ENCODE assay signal across 8 mouse cellular contexts in the genomic region with DNA sequence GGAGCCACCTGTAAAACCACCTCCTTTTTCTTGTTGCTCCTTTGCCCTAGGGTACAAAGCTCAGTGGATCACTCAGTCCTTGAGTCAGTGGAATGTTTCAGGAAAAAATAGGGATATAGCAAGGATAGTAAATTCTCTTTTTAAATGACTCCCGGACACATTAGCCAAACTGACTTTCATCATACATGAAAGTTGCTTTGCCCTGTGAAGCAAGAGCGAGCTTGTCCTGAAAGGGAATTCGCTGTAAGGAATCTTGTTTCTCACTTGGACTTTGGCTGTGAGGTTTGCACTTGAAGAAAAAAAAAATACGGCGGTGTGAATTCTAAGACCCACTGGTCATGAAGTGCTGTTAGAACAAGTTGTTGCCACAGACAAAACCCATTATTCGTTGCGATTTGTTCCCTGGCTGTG. TPM values are rescaled to one million over a fixed set of nuclear protein-coding genes. Genes with fewer than 3 reads are reported as not detected.
DNase-seq lines count a peak whose midpoint lies in the region; ATAC-seq and TF ChIP-seq lines count a peak whose summit lies in the region.

No protein-coding gene starts in this region.

- TF ChIP-seq EP300 in MEL (IDR thresholded peaks at IDR 0.05; ENCODE audit: low read depth in 1 of 2, low read length in 2 of 2) = no peak

- peak overlapping the region; percentile 97 for H3K9ac ChIP-seq in MEL (ENCODE audit: control insufficient read depth, low read depth, low read length, poor library complexity, severe bottlenecking)
- H3K9ac ChIP-seq in forebrain, embryonic 16.5 days (replicated peaks; ENCODE audit: low read depth, low read length) = peak overlapping the region; percentile 97
- H3K9ac ChIP-seq in kidney, embryonic 14.5 days (ENCODE audit: low read depth, low read length) = peak overlapping the region; percentile 98
- peak overlapping the region; percentile 86 for H3K9ac ChIP-seq in midbrain, embryonic 11.5 days (ENCODE audit: low read length)

- H3K27ac ChIP-seq in MEL (ENCODE audit: control insufficient read depth, low read depth, low read length) = peak overlapping the region; percentile 32
- H3K27ac ChIP-seq in forebrain, embryonic 16.5 days (ENCODE audit: low read length) = no peak overlapping the region
- 0 out of 2 replicates have a peak overlapping the region, but pooled peaks have one; percentile 30 for H3K27ac ChIP-seq in kidney, embryonic 14.5 days (ENCODE audit: low read depth, low read length)
- no peak overlapping the region for H3K27ac ChIP-seq in midbrain, embryonic 11.5 days (ENCODE audit: low read depth, low read length)

- no peak for ATAC-seq in forebrain, embryonic 16.5 days
- ATAC-seq in kidney, embryonic 14.5 days (ENCODE audit: low FRiP score, low TSS enrichment) = no peak
- no peak for ATAC-seq in midbrain, embryonic 11.5 days (ENCODE audit: low FRiP score)

- H3K4me3 ChIP-seq in C2C12 (ENCODE audit: insufficient read depth, poor library complexity, severe bottlenecking) (peak overlapping the region; percentile 89), MEL (ENCODE audit: control insufficient read depth in 1 of 2, insufficient read depth in 1 of 2, low read depth in 2 of 2, low read length in 2 of 2) (peak overlapping the region; percentile 57 to 92)
- H3K4me3 ChIP-seq in forebrain, embryonic 16.5 days (replicated peaks; ENCODE audit: low read length) = peak overlapping the region; percentile 96
- H3K4me3 ChIP-seq in kidney, embryonic 14.5 days (ENCODE audit: low read length) = peak overlapping the region; percentile 95
- H3K4me3 ChIP-seq in midbrain, embryonic 11.5 days (ENCODE audit: low read depth, low read length) = peak overlapping the region; percentile 94

- no peak for TF ChIP-seq RAD21 in MEL (IDR thresholded peaks at IDR 0.05; ENCODE audit: low read depth, low read length)

- H3ac ChIP-seq in C2C12 (ENCODE audit: control insufficient read depth, insufficient read length, low read depth) = peak overlapping the region; percentile 62

- peak; percentile 62 for DNase-seq in MEL (ENCODE audit: low read depth, low spot score)
- DNase-seq in midbrain, embryonic 11.5 days (ENCODE audit: low spot score, missing footprints) = peak; percentile 89
- no peak for DNase-seq in gastrocnemius, postnatal 10 days
- no peak for DNase-seq in B cell, adult 2 months
- DNase-seq in left cerebral cortex, adult 8-10 months (ENCODE audit: low spot score in 2 of 2) = no peak

- 9% methylated on average over 7 of the region's 7 CpGs for WGBS in forebrain, embryonic 16.5 days
- WGBS in kidney, embryonic 14.5 days = 4% methylated on average over 7 of the region's 7 CpGs
- 27% methylated on average over 7 of the region's 7 CpGs for WGBS in midbrain, embryonic 11.5 days

- H3K27me3 ChIP-seq in C2C12 (ENCODE audit: control insufficient read depth, insufficient read depth, insufficient read length) = no peaks in the 10 kb centered on the region
- no peaks in the 10 kb centered on the region for H3K27me3 ChIP-seq in MEL (ENCODE audit: control insufficient read depth in 1 of 2, insufficient read depth in 2 of 2, low read length in 2 of 2)
- no peaks in the 10 kb centered on the region for H3K27me3 ChIP-seq in forebrain, embryonic 16.5 days (replicated peaks; ENCODE audit: control insufficient read depth, insufficient read depth, low read length)
- no peaks in the 10 kb centered on the region for H3K27me3 ChIP-seq in kidney, embryonic 14.5 days (ENCODE audit: control insufficient read depth, insufficient read depth, low read length)
- H3K27me3 ChIP-seq in midbrain, embryonic 11.5 days (ENCODE audit: control insufficient read depth, insufficient read depth, low read length) = no peaks in the 10 kb centered on the region

- peaks cover 0 to 6% of the 10 kb centered on the region in 2 experiments; a peak in 2 of 4 replicates for H3K4me1 ChIP-seq in MEL (ENCODE audit: control insufficient read depth in 1 of 2, insufficient read depth in 2 of 2, low read length in 2 of 2)
- H3K4me1 ChIP-seq in forebrain, embryonic 16.5 days (replicated peaks; ENCODE audit: control insufficient read depth, insufficient read depth, low read length) = peaks cover 19% of the 10 kb centered on the region
- peaks cover 3% of the 10 kb centered on the region; the same call in 1 of the 2 replicates for H3K4me1 ChIP-seq in kidney, embryonic 14.5 days (ENCODE audit: control insufficient read depth, insufficient read depth, low read length)
- H3K4me1 ChIP-seq in midbrain, embryonic 11.5 days (ENCODE audit: control insufficient read depth, insufficient read depth, low read length) = peaks cover 13% of the 10 kb centered on the region

- peak overlapping the region; percentile 89 for H3K4me2 ChIP-seq in forebrain, embryonic 16.5 days (ENCODE audit: low read length)
- H3K4me2 ChIP-seq in kidney, embryonic 14.5 days (replicated peaks; ENCODE audit: low read depth, low read length) = peak overlapping the region; percentile 56
- peak overlapping the region; percentile 80 for H3K4me2 ChIP-seq in midbrain, embryonic 11.5 days

- peaks cover 65% of the 10 kb centered on the region for H3K79me3 ChIP-seq in C2C12 (ENCODE audit: low read depth)

- H3K36me3 ChIP-seq in C2C12 (ENCODE audit: control insufficient read depth, insufficient read depth) (no peaks in the 10 kb centered on the region), MEL (ENCODE audit: control insufficient read depth in 1 of 2, insufficient read depth in 2 of 2, low read length in 2 of 2) (peaks cover 0 to 29% of the 10 kb centered on the region in 2 experiments; a peak in 2 of 4 replicates)
- H3K36me3 ChIP-seq in forebrain, embryonic 16.5 days (ENCODE audit: control insufficient read depth, insufficient read depth) = no peaks in the 10 kb centered on the region
- H3K36me3 ChIP-seq in kidney, embryonic 14.5 days (ENCODE audit: control insufficient read depth, insufficient read depth, low read length) = no peaks in the 10 kb centered on the region
- no peaks in the 10 kb centered on the region for H3K36me3 ChIP-seq in midbrain, embryonic 11.5 days (ENCODE audit: control insufficient read depth, insufficient read depth, low read length)

- H3K79me2 ChIP-seq in C2C12 (ENCODE audit: control insufficient read depth, insufficient read depth) (peaks cover 69% of the 10 kb centered on the region), MEL (ENCODE audit: control insufficient read depth, insufficient read depth, low read length, poor library complexity) (peaks cover 54% of the 10 kb centered on the region)

- H3K9me3 ChIP-seq in MEL (replicated peaks; ENCODE audit: insufficient read depth, low read length) = no peaks in the 10 kb centered on the region
- no peaks in the 10 kb centered on the region for H3K9me3 ChIP-seq in forebrain, embryonic 16.5 days (ENCODE audit: control insufficient read depth, low read length)
- no peaks in the 10 kb centered on the region for H3K9me3 ChIP-seq in kidney, embryonic 14.5 days (ENCODE audit: control insufficient read depth, low read length)
- H3K9me3 ChIP-seq in midbrain, embryonic 11.5 days (ENCODE audit: control insufficient read depth, low read length) = no peaks in the 10 kb centered on the region

- TF ChIP-seq CTCF in C2C12 (IDR thresholded peaks at IDR 0.05; ENCODE audit: control insufficient read depth, insufficient read depth, insufficient read length) (no peak), MEL (IDR thresholded peaks at IDR 0.05 in 2 of 3, conservative IDR thresholded peaks at IDR 0.05 in 1 of 3; ENCODE audit: control insufficient read depth in 1 of 3, insufficient read depth in 1 of 3, low read depth in 2 of 3, low read length in 3 of 3, poor library complexity in 1 of 3, severe bottlenecking in 1 of 3) (no peak)

- TF ChIP-seq POLR2A in MEL (IDR thresholded peaks at IDR 0.05; ENCODE audit: control insufficient read depth in 1 of 2, insufficient read depth in 1 of 2, low read depth in 1 of 2, low read length in 2 of 2, poor library complexity in 1 of 2) = no peak

TF ChIP-seq in C2C12, 6 proteins besides CTCF, POLR2A, EP300 and RAD21:
- no peak for TF ChIP-seq MYOG (IDR thresholded peaks at IDR 0.05; ENCODE audit: control insufficient read depth, extremely low read depth, insufficient read length)
- no peak for TF ChIP-seq USF1 (IDR thresholded peaks at IDR 0.05; ENCODE audit: low read depth)
- no peak for TF ChIP-seq FOSL1 (IDR thresholded peaks at IDR 0.05; ENCODE audit: insufficient read depth, low read length, poor library complexity, severe bottlenecking)
- TF ChIP-seq CEBPB (IDR thresholded peaks at IDR 0.05; ENCODE audit: low read depth) = no peak
- TF ChIP-seq MAX (IDR thresholded peaks at IDR 0.05) = no peak
- no peak for TF ChIP-seq MYOD1 (IDR thresholded peaks at IDR 0.05; ENCODE audit: control insufficient read depth, insufficient read length, low read depth)

TF ChIP-seq in MEL, 35 proteins besides CTCF, POLR2A, EP300 and RAD21:
- TF ChIP-seq USF2 (IDR thresholded peaks at IDR 0.05; ENCODE audit: borderline replicate concordance in 1 of 2, insufficient read depth in 1 of 2, low read depth in 1 of 2, low read length in 2 of 2) (no peak), MEF2A (IDR thresholded peaks at IDR 0.05; ENCODE audit: extremely low read depth, insufficient replicate concordance, low read depth, low read length, poor library complexity, severe bottlenecking) (no peak), POLR2AphosphoS2 (IDR thresholded peaks at IDR 0.05; ENCODE audit: low read length) (no peak), NELFE (IDR thresholded peaks at IDR 0.05; ENCODE audit: low read depth, low read length) (no peak), RCOR1 (IDR thresholded peaks at IDR 0.05; ENCODE audit: low read depth, low read length) (no peak), NRF1 (IDR thresholded peaks at IDR 0.05; ENCODE audit: insufficient read depth, low read depth, low read length, poor library complexity, severe bottlenecking) (no peak), CHD2 (IDR thresholded peaks at IDR 0.05; ENCODE audit: low read length) (no peak), MAZ (IDR thresholded peaks at IDR 0.05; ENCODE audit: low read depth, low read length) (no peak), GATA1 (IDR thresholded peaks at IDR 0.05; ENCODE audit: low read depth, low read length) (no peak)

RNA-seq across cellular contexts. Expression of a gene that starts 1.8 kb away (rescaled TPM):
- polyA plus RNA-seq in C2C12 (2012; fragmentation: generic; extraction: Trizol) (47.2 TPM), MEL (2012; ENCODE audit: insufficient read depth in 1 of 2, insufficient read length in 2 of 2, low read depth in 1 of 2, low replicate concordance in 2 of 2, missing spikeins in 1 of 2) (10 to 100 TPM; 74.9 to 78.9 TPM)
- 53.4 and 57.6 TPM in 2 replicates for total RNA-seq in MEL (2012; rRNA removed)
- 41.7 and 51.2 TPM in 2 replicates for polyA plus RNA-seq in forebrain, embryonic 16.5 days (2015; fragmentation: Nextera tagmentation; extraction: Ambion mirVana)
- 47.9 and 52.1 TPM in 2 replicates for polyA plus RNA-seq in kidney, embryonic 14.5 days (2014; fragmentation: Nextera tagmentation; extraction: Ambion mirVana)
- polyA plus RNA-seq in midbrain, embryonic 11.5 days (2014; fragmentation: Nextera tagmentation; extraction: Ambion mirVana) = 34.5 and 35.7 TPM in 2 replicates
- 100 to 1,000 TPM; 152 to 168 TPM for total RNA-seq in gastrocnemius, postnatal 10 days (2021)
- total RNA-seq in left cerebral cortex, adult 8-10 months (2022) = 100 to 1,000 TPM; 138 to 157 (median 147) TPM

Comparison
In these comparisons a context has a peak if more than half of its experiments do, and no peak if none do; other contexts are left out.
1. DNase-seq: peak in MEL (single experiment) and midbrain, embryonic 11.5 days (single experiment); none in gastrocnemius, postnatal 10 days (single experiment), B cell, adult 2 months (0 of 2) and left cerebral cortex, adult 8-10 months (0 of 2).
2. H3K27ac ChIP-seq: peak in MEL (single experiment) and kidney, embryonic 14.5 days (single experiment); none in forebrain, embryonic 16.5 days (single experiment) and midbrain, embryonic 11.5 days (single experiment).
3. Peak in every context shown above with its lines, with median percentiles within 50 percentile points of each other: H3K4me3 ChIP-seq, H3K9ac ChIP-seq and H3K4me2 ChIP-seq.